Mouse (Mus musculus): ENCODE results near the gene Nr5a1.

DNA sequence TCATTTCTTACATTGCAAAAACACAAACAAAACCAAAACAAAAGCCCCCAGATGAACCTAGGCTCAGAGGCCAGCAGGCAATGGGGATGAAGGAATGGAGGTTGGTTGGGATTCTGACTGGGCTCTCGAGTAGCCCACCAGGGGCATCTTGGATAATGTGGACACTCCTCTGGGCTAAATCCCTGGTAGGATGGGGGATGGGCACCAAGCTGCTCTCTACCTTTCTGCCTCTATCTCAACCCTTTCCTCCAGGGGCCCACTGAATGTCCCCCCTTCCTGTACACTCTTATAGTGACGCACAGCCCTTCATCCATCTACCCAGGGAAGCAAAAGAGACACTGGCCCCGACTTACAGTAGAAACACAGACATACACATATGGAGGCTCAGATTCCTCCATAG, 746 bp downstream of the Nr5a1 start:
- no peak for TF ChIP-seq ZC3H11A (IDR thresholded peaks at IDR 0.05; ENCODE audit: borderline replicate concordance, low read depth, low read length)
- no peak for TF ChIP-seq MAFK (IDR thresholded peaks at IDR 0.05; ENCODE audit: insufficient read depth, low read depth, low read length)
- no peak for TF ChIP-seq ZNF384 (IDR thresholded peaks at IDR 0.05; ENCODE audit: low read depth, low read length)
- no peak for TF ChIP-seq CHD2 (IDR thresholded peaks at IDR 0.05; ENCODE audit: low read depth, low read length)
- no peak for TF ChIP-seq HCFC1 (IDR thresholded peaks at IDR 0.05; ENCODE audit: borderline replicate concordance, insufficient read depth, low read length)
